Mouse (Mus musculus): ENCODE data around the gene Lipc. TPM values are rescaled to one million over a fixed set of nuclear protein-coding genes. Genes with fewer than 3 reads are reported as not detected.

Lipc gene
- polyA plus RNA-seq, 1 experiment = 0.98 TPM

GRCm38 (mm10) chr9:70965999-70966994 is 14.3 kb upstream of the Lipc start:
- no peak overlapping the region for H3K27ac ChIP-seq (ENCODE audit: control insufficient read depth, insufficient read depth, low read length)
- TF ChIP-seq POLR2A (IDR thresholded peaks at IDR 0.05; ENCODE audit: control insufficient read depth, extremely low read depth, insufficient read depth, low read length, poor library complexity) (no peak), CTCF (IDR thresholded peaks at IDR 0.05; ENCODE audit: borderline replicate concordance, control insufficient read depth, extremely low read depth, insufficient read depth, low read length, poor library complexity) (no peak)
- H3K4me3 ChIP-seq (ENCODE audit: control insufficient read depth, insufficient read depth, low read length) = no peak overlapping the region
- 83% methylated on average over 17 of the region's 17 CpGs for WGBS
- H3K36me3 ChIP-seq (ENCODE audit: control insufficient read depth, insufficient read depth, low read length) = no peaks in the 10 kb centered on the region
- no peaks in the 10 kb centered on the region for H3K4me1 ChIP-seq (replicated peaks; ENCODE audit: control insufficient read depth, insufficient read depth, low read length)
- no peak for DNase-seq
- H3K27me3 ChIP-seq (ENCODE audit: control insufficient read depth, insufficient read depth, low read length) = no peaks in the 10 kb centered on the region

- over 99% methylated on average over 2 of the region's 2 CpGs for WGBS
- no peak overlapping the region for H3K27ac ChIP-seq (ENCODE audit: control insufficient read depth, insufficient read depth, low read length)
- DNase-seq = no peak
These were observed 13.4 kb upstream of the Lipc start for GRCm38 (mm10) chr9:70965422-70965821.

DNA sequence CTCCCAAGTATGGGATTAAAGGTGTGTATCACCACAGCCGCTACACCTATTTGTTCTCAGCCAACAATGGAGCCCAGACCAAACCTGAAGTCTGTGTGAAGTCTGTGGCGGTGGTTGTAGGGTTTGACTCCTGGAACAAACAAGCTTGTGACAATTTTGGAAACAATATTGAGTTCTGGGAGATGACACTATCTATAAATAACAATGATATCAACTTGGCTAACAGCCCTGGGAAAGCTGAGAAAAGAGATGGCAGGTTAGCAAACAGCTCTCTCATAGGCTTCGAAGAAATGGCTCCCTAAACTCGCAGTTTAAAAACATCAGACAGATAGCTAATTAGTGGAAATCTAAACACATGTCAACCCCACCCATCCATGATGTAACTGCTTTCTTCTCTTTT is 13.0 kb upstream of the Lipc start:
- WGBS = 96% methylated on average over 4 of the region's 4 CpGs
- H3K36me3 ChIP-seq (ENCODE audit: control insufficient read depth, insufficient read depth, low read length) = no peaks in the 10 kb centered on the region
- DNase-seq = no peak
- no peak overlapping the region for H3K4me3 ChIP-seq (ENCODE audit: control insufficient read depth, insufficient read depth, low read length)
- TF ChIP-seq POLR2A (IDR thresholded peaks at IDR 0.05; ENCODE audit: control insufficient read depth, extremely low read depth, insufficient read depth, low read length, poor library complexity) (no peak), CTCF (IDR thresholded peaks at IDR 0.05; ENCODE audit: borderline replicate concordance, control insufficient read depth, extremely low read depth, insufficient read depth, low read length, poor library complexity) (no peak)
- no peaks in the 10 kb centered on the region for H3K27me3 ChIP-seq (ENCODE audit: control insufficient read depth, insufficient read depth, low read length)
- H3K4me1 ChIP-seq (replicated peaks; ENCODE audit: control insufficient read depth, insufficient read depth, low read length) = no peaks in the 10 kb centered on the region
- no peak overlapping the region for H3K27ac ChIP-seq (ENCODE audit: control insufficient read depth, insufficient read depth, low read length)

More at GRCm38 (mm10) chr9:70965422-70965821, 13.4 kb upstream of the Lipc start:
- TF ChIP-seq POLR2A (IDR thresholded peaks at IDR 0.05; ENCODE audit: control insufficient read depth, extremely low read depth, insufficient read depth, low read length, poor library complexity) = no peak
- no peak for TF ChIP-seq CTCF (IDR thresholded peaks at IDR 0.05; ENCODE audit: borderline replicate concordance, control insufficient read depth, extremely low read depth, insufficient read depth, low read length, poor library complexity)
- H3K4me3 ChIP-seq (ENCODE audit: control insufficient read depth, insufficient read depth, low read length) = no peak overlapping the region
- H3K4me1 ChIP-seq (replicated peaks; ENCODE audit: control insufficient read depth, insufficient read depth, low read length) = no peaks in the 10 kb centered on the region
- no peaks in the 10 kb centered on the region for H3K27me3 ChIP-seq (ENCODE audit: control insufficient read depth, insufficient read depth, low read length)
- no peaks in the 10 kb centered on the region for H3K36me3 ChIP-seq (ENCODE audit: control insufficient read depth, insufficient read depth, low read length)

GRCm38 (mm10) chr9:70963461-70963891 is 11.4 kb upstream of the Lipc start:
- no peaks in the 10 kb centered on the region for H3K4me1 ChIP-seq (replicated peaks; ENCODE audit: control insufficient read depth, insufficient read depth, low read length)

DNA sequence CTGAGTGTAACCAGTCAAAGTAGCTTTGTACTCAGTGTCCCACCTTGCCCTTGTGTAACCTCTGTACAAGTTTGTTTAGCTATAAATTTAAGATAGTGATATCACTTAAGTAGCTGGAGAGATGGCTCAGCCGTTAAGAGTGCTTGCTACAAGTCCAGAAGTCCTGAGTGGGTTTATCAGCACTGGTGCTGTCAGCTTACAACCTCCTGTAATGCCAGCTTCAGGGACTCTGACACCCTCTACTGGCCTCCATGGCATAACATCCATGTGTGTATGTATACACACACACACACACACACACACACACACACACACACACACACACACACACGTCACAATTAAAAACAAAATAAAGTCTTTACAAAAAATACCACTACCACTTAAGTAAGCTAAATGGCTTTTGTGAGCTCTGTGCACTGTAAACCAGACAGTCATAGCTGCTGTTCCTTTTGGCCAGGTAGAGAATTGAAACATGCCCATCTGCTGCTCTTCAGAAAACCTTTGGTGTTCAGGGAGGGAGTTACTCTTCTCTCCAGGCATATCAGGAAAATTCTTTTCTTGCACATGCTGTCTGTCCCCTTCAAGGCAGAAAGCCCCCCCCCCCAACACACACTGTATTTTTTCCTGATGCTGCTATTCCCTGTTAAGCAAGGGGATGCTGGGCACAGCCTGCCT is 10.9 kb upstream of the Lipc start:
- Histone ChIP-seq H3K27me3 (ENCODE audit: control insufficient read depth, insufficient read depth, low read length) (no peaks in the 10 kb centered on the region), H3K4me3 (ENCODE audit: control insufficient read depth, insufficient read depth, low read length) (no peak overlapping the region), H3K4me1 (replicated peaks; ENCODE audit: control insufficient read depth, insufficient read depth, low read length) (no peaks in the 10 kb centered on the region), H3K27ac (ENCODE audit: control insufficient read depth, insufficient read depth, low read length) (no peak overlapping the region), H3K36me3 (ENCODE audit: control insufficient read depth, insufficient read depth, low read length) (no peaks in the 10 kb centered on the region)
- no peak for DNase-seq
- 95% methylated on average over 2 of the region's 2 CpGs for WGBS
- TF ChIP-seq CTCF (IDR thresholded peaks at IDR 0.05; ENCODE audit: borderline replicate concordance, control insufficient read depth, extremely low read depth, insufficient read depth, low read length, poor library complexity) = no peak
- no peak for TF ChIP-seq POLR2A (IDR thresholded peaks at IDR 0.05; ENCODE audit: control insufficient read depth, extremely low read depth, insufficient read depth, low read length, poor library complexity)

More at GRCm38 (mm10) chr9:70963461-70963891, 11.4 kb upstream of the Lipc start:
- H3K27me3 ChIP-seq (ENCODE audit: control insufficient read depth, insufficient read depth, low read length) = no peaks in the 10 kb centered on the region
- no peak overlapping the region for H3K27ac ChIP-seq (ENCODE audit: control insufficient read depth, insufficient read depth, low read length)
- WGBS = 99% methylated on average over 7 of the region's 7 CpGs
- TF ChIP-seq CTCF (IDR thresholded peaks at IDR 0.05; ENCODE audit: borderline replicate concordance, control insufficient read depth, extremely low read depth, insufficient read depth, low read length, poor library complexity) (no peak), POLR2A (IDR thresholded peaks at IDR 0.05; ENCODE audit: control insufficient read depth, extremely low read depth, insufficient read depth, low read length, poor library complexity) (no peak)
- no peak overlapping the region for H3K4me3 ChIP-seq (ENCODE audit: control insufficient read depth, insufficient read depth, low read length)
- DNase-seq = no peak
- H3K36me3 ChIP-seq (ENCODE audit: control insufficient read depth, insufficient read depth, low read length) = no peaks in the 10 kb centered on the region

GRCm38 (mm10) chr9:70960301-70960700 is 8.3 kb upstream of the Lipc start:
- no peak overlapping the region for H3K27ac ChIP-seq (ENCODE audit: control insufficient read depth, insufficient read depth, low read length)
- TF ChIP-seq CTCF (IDR thresholded peaks at IDR 0.05; ENCODE audit: borderline replicate concordance, control insufficient read depth, extremely low read depth, insufficient read depth, low read length, poor library complexity) (no peak), POLR2A (IDR thresholded peaks at IDR 0.05; ENCODE audit: control insufficient read depth, extremely low read depth, insufficient read depth, low read length, poor library complexity) (no peak)
- no peaks in the 10 kb centered on the region for H3K27me3 ChIP-seq (ENCODE audit: control insufficient read depth, insufficient read depth, low read length)
- H3K36me3 ChIP-seq (ENCODE audit: control insufficient read depth, insufficient read depth, low read length) = no peaks in the 10 kb centered on the region
- DNase-seq = no peak
- 96% methylated on average over 5 of the region's 5 CpGs for WGBS
- H3K4me1 ChIP-seq (replicated peaks; ENCODE audit: control insufficient read depth, insufficient read depth, low read length) = no peaks in the 10 kb centered on the region
- H3K4me3 ChIP-seq (ENCODE audit: control insufficient read depth, insufficient read depth, low read length) = no peak overlapping the region

All from thymus, adult 2 months (tissue).